Mouse (Mus musculus) layer of hippocampus, adult 9-11 months (tissue): ENCODE results near the gene Fcho1.
"Not testable (repeated sequence)": the region's sequence is repeated elsewhere in the genome, so short reads cannot be mapped to it uniquely, and the experiment has no call there.

ENCODE experiments used
- DNase-seq: peaks from one replicate; pipeline ENCODE4 v3.0.0; 2022

The Fcho1 gene

GRCm38 (mm10) chr8:71725122-71725924 is at the start of gene Fcho1:
Fcho1 (minus strand) TSS chr8:71725716.
- peak; percentile 88 for DNase-seq

DNA sequence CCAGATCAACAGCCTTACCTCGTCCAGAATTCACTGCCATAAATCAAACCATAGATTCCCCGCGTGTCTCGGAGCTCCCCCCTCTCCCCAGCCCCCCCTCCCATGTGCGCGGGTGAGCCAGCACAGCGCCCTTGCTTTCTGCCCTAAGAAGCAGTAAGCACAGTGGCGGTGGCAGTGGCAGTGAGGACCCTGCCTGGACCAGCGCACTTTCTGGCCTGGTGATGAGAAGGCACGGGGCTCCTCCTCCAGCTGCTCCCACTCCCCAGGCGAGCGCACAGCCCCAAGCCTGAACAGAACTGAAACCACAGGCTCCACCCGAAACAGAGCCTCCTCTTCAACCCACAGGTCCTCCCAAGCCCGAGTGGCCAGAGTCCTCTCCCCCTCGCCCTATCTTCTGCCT is 45.8 kb upstream of the Fcho1 start:
- DNase-seq = no peak

DNA sequence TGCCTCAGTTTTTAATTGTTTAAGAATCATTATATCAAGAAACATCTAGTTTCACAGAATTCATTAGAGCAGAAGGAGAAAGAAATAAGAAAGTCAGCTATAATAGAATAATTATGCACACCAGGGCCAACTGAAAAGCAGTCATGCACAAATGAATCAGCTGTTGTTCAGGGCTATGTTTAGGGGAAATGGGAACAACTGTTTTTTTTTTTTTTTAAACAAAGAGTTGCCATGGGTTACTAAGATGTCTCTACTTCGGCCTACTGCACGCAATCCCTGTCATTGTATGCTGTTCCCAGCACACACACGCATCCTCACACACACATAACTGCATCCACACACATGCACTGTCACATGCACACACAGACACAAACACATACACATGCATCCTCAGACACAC is 33.3 kb upstream of the Fcho1 start:
- peak; percentile 17 for DNase-seq

DNA sequence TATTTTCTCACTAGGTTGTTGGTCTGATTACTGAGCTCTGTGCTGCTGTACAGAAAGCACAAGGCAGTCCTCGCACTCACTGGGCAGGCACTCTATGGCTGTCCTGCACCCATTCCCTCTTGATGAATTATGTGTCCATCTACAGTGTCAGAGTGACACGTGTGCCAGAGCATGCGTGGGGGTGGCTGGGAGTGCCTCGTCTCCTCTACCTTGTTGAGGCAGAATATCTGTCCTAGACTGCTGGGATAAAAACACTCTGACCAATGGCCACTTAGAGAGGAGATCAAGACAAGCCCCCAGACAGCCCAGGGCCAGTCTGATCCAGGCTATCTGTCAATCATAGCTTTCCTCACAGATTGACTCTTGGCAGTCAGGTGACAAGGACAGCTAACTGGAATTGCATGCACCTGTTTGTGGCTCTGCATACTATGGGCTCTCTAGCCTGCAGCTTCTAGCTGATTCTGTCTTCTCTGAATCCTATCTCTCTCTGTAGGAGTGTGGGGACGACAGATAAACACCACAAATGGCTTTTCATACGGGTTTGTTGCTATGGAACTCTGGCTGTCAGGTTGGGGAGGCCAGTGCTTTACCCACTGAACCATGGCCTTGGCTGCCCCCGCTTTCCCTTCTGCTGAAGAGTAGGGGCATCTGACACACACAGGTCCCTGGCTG is 27.5 kb upstream of the Fcho1 start:
- not testable (repeated sequence) for DNase-seq

- not testable (repeated sequence) for DNase-seq
Observed at GRCm38 (mm10) chr8:71752263-71752662, 26.7 kb upstream of the Fcho1 start.

DNA sequence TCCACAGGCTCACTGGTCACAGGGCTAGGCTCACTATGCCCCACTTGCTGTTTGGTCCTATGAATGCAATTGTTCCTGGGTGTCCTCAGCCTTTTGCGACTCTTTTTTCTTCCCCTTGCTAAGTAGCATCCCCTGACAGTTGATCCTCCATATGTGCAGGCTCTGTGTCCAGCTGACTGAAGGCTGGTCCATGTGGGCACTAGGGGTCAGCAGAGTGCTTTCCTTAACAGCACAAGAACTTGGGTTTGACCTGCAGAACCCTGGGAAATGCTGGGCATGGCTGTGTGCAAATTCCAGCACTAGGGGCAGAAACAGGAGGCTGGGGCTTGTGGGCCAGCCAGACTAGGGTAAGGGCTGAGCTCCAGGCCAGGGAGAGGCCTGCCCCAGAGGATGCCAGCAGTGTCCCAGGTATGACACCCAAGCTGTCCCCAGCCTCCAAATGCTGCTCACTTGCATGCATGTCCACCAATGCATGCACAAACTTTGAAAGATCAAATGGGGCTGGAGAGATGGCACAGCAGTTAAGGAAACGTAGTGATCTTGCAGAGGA is 25.9 kb upstream of the Fcho1 start:
- DNase-seq = not testable (repeated sequence)

DNA sequence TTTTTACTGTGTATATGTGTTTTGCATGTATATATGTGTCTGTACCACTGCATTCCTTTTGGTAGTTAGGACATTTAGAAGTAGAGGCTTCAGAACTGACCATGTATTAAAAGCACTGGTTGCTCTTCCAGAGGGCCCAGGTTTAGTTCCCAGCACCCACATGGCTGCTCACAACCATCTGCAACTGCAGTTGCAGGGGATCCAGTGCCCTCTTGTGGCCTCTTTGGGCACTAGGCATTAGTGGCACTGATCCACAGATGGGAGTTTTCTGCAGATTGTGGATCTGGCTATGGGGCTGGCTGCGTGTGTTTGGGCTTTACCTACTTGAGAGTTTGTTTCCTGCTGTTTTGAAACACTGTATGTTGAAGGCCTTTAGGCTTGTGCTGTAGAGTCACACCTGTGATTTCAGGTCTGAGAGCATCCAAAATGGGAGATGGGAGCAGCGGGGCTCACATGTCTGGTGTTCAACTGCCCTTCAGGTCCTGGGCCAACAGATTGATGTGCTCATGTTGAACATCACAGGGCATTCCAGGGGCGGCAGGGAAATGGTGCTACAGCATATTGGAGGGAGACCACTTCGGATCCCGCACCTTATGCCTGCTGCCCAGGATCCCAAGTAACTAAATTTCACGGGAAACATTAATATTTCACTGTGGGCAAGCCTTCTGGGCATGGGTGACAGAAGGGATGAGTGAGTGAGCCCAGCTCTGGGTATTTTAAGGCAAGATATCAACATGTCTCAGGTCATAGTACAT is 24.0 kb upstream of the Fcho1 start:
- not testable (repeated sequence) for DNase-seq

GRCm38 (mm10) chr8:71747082-71747481 is 21.6 kb upstream of the Fcho1 start:
- not testable (repeated sequence) for DNase-seq

DNA sequence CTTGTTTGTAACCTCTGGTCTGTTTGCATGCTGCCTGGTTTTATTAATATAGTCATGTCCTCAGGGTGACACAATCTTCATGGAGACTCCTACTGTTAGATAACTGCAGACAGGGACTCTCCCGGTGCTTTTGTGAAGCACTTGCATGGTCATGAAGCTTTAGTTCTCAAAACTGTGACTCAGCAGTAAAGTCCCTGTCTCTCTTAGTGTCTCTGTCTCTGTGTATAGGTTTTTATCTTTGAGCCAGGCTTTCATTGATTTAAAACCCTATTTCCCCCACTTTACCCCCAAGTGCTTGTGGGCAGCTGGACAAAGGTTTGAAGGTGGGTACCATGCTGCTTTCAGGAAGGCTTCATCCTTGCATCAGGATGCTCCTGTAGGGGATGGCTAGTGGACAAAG is 19.8 kb upstream of the Fcho1 start:
- DNase-seq = no peak

DNA sequence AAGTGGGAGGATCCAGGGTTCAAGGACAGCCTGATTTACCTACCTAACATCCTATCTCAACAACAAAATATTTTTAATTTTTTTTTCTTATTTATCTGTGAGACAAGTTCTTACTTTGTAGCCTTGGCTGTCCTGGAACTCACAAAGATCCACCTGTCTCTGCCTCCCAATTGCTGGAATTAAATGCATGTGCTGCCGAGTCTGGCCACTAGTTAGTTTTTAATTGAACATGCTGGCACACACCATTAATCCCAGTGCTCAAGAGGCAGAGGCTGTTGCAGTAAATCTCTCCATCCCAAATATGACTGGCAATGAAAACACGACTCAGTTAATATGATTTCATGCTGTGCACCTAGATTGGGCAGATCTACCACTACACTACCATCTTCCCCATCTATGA is 17.3 kb upstream of the Fcho1 start:
- no peak for DNase-seq

DNA sequence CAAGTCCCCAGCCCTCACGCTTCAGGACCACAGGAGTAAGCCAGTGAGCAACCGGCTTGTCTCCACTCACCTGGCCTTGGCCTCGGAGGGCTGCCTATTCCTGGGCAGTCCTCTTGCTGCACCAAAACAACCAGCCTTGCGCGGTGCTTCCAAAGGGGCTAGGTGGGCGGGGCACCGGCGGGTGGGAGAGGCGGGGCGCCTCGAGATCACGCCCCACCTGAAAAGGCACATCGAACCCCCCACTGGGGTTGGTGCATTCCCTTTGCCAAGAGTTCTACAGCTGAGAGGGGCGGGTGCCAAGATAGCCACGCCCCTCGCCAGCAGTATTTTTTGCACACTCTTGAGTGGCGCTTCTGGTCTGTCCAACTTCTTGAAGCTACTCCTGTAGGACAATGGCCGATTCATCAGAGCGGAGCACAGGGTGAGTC is 16.2 kb upstream of the Fcho1 start:
- no peak for DNase-seq

GRCm38 (mm10) chr8:71741226-71741625 is 15.7 kb upstream of the Fcho1 start:
- no peak for DNase-seq

DNA sequence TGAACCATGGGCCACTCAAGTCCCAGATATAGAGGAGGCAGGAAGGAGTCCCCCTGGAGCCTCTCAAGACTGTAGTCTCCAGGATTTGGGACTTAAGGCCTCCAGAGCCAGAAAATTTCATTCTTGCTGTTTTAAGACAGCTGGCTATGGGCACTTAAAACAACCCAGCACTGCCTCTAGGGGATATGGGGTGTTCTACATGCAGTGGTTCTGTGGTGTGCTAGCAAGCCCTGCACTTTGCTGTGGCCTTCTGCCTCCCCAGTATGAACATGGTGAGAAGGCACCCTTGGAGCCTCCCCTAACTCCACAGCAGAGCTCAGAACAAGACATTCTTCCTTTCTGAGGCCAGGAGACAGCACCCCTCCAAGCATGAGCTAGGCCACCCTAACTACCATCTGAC is 12.8 kb upstream of the Fcho1 start:
- DNase-seq = not testable (repeated sequence)

DNA sequence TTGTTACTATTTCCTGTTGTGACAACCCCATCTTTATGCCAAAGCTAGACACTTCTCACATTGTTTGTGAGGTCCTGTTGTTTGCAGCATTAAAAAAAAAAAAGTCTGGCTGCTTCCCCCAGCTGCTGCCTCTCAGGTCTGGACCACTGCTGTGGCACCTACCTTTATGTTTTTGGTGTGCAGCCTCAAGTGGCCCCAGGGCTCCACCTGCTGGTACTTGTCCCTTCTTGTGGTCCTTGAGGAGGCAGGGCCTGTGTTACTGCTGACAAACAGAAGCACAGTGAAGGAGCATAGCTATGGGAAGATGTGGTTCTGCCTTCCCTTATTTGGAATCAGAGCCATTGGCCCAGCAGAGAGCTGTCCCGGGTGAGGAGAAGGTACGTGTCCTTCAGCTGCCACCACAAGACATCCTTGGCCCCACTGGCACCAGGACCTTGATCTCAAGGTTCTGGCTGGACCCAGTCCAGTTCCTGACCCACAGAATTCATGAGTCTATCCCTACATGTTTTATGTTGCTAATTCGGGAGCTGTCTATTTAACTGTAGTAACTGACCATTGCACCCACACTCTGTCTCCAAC is 6.2 kb upstream of the Fcho1 start:
- no peak for DNase-seq

DNA sequence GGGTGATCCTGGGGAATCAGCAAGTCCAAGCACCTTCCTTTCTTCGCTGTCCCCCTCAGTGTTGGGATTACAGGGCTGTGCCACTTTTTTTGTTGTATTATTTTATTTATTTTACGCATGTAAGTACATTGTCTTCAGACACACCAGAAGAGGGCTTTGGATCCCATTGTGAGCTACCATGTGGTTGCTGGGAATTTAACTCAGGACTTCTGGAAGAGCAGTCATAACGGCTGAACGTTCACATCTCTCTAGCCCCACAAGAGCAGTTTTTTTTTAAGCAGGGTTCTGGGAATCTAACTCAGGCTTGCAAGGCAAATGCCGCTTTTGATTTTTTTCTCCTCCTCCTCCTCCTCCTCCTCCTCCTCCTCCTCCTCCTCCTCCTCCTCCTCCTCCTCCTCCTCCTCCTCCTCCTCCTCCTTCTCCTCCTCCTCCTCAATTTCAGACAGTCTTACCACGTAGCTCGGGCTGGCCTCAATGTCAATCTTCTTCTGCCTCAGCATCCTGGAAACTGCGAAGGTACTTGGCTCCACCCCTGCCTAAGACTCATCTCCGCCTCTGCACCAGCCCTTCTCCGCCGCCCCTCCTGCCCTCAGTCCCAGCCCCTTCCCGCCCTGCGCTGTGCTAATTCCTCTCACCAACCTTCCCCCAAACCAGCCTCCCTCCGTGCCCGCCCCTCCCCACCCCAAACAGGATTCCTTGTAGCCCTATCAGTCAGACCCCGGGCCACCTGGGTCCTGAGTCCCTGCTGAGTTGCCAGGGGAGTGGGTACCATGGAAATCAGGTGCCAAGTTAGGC is 3.5 kb upstream of the Fcho1 start:
- no peak for DNase-seq

- DNase-seq = peak; percentile 61
Observed at GRCm38 (mm10) chr8:71728240-71728785, 2.8 kb upstream of the Fcho1 start.

DNA sequence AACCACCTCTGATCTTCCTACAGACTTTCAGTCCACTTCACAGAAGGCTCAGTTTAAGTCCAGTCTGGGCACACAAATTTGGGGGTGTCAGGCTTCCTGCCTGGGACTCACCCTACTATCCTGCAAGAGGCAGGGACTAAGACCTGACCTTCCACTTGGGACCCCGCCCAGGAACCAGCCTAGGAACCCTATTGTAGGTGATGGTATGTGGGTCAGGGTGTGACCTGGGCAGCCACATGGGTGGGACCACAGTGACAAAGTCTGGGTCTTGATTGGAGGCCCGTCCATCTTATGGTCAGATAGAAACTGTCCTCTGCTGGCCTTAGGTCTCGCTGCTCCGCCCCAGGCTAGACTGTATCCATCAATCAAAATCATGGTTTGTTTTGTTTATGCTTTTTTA is 1.1 kb downstream of the Fcho1 start:
- no peak for DNase-seq

- DNase-seq = no peak
Observed at GRCm38 (mm10) chr8:71723047-71723551, 2.4 kb downstream of the Fcho1 start.

DNA sequence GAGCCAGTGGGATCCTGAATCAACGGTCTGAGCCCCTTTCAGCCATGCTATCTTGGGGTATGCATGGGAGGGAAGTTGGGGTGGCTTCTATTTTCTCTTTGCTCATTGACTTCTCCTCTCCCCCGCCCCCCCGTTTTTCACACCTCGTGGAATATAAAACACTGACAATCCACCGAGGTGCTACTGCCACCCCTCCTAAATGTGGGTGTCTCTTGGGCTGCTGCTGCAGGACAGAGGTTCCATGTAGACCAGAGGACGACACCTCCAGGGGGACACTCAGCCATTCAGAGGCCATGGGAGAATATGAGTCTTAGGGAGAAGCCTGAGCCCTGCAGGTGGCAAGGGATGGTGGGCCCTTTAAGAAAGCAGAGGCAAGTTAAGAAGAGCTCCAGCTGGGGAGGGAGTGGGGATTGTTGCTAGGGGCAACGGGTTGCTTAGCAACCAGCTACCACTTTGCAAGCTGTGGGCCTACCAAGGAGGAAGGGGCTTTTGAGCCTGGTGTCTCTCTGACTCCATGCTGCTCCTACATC is 5.5 kb downstream of the Fcho1 start:
- DNase-seq = peak; percentile 84

- peak; percentile 76 for DNase-seq
Observed at GRCm38 (mm10) chr8:71719218-71719617, 6.3 kb downstream of the Fcho1 start.

GRCm38 (mm10) chr8:71718252-71718651 is 7.3 kb downstream of the Fcho1 start:
- DNase-seq = no peak
